Mouse (Mus musculus): ENCODE data around the gene Prl8a8.

GRCm38 (mm10) chr13:27553336-27553735 lies 40.3 kb upstream of the Prl8a8 start:
- no peak for TF ChIP-seq MAFK (IDR thresholded peaks at IDR 0.05; ENCODE audit: insufficient replicate concordance, low read length)
- TF ChIP-seq MAZ (IDR thresholded peaks at IDR 0.05; ENCODE audit: low read depth, low read length), result no peak
- no peak for TF ChIP-seq TCF12 (IDR thresholded peaks at IDR 0.05; ENCODE audit: low read depth, low read length)
- TF ChIP-seq EP300 (IDR thresholded peaks at IDR 0.05; ENCODE audit: low read length), result no peak
- no peak for TF ChIP-seq USF1 (IDR thresholded peaks at IDR 0.05; ENCODE audit: low read depth, low read length)
